Mouse (Mus musculus): Measurements from ENCODE around the gene H2al1m.

GRCm38 (mm10) chrX:9248911-9249310, 34.7 kb upstream of the H2al1m start:
- TF ChIP-seq TAL1 (IDR thresholded peaks at IDR 0.05; ENCODE audit: low read length) = no peak
- no peak for TF ChIP-seq GATA1 (IDR thresholded peaks at IDR 0.05; ENCODE audit: low read length)

All from erythroblast, embryonic 14.5 days (primary cell).